In genomic region chr9:110205526-110206404, GRCm38 (mm10) we compare ENCODE assay signal across 9 mouse cellular contexts. TPM values are rescaled to one million over a fixed set of nuclear protein-coding genes. Genes with fewer than 3 reads are reported as not detected.
DNase-seq lines count a peak whose midpoint lies in the region; ATAC-seq and TF ChIP-seq lines count a peak whose summit lies in the region.
"Had no signal": no experiment of that assay in that cellular context is flagged by ENCODE, and none has a peak within 500 bp of the region (broad histone marks: within the 10 kb centered on the region; RNA-seq: fewer than 3 reads in every experiment).

No protein-coding gene starts in this region.

- WGBS in heart, embryonic 14.5 days, result 55% methylated on average over 15 of the region's 15 CpGs
- 26% methylated on average over 15 of the region's 15 CpGs for WGBS in neural tube, embryonic 14.5 days
- WGBS in heart, embryonic 10.5 days, result 59% methylated on average over 15 of the region's 15 CpGs

- H3K9ac ChIP-seq in heart, embryonic 14.5 days (ENCODE audit: low read length), result no peak overlapping the region
- no peak overlapping the region for H3K9ac ChIP-seq in neural tube, embryonic 14.5 days (replicated peaks; ENCODE audit: low read depth, low read length)

- peak overlapping the region; percentile 55 to 57 for H3K27ac ChIP-seq in heart, embryonic 14.5 days (replicated peaks in 1 of 2; ENCODE audit: control insufficient read depth in 1 of 2, insufficient read depth in 1 of 2, low read depth in 2 of 2, low read length in 2 of 2)
- H3K27ac ChIP-seq in left cerebral cortex, adult 2 months, result peak overlapping the region; percentile 89
- peak overlapping the region; percentile 52 for H3K27ac ChIP-seq in neural tube, embryonic 14.5 days (ENCODE audit: low read depth, low read length)
- H3K27ac ChIP-seq in heart, embryonic 10.5 days, result no peak overlapping the region
- H3K27ac ChIP-seq: kidney, postnatal 0 days had no signal

- no peak overlapping the region for H3K4me2 ChIP-seq in heart, embryonic 14.5 days (ENCODE audit: low read length)
- H3K4me2 ChIP-seq in neural tube, embryonic 14.5 days (ENCODE audit: low read depth, low read length), result no peak overlapping the region

- TF ChIP-seq CTCF in left cerebral cortex, adult 2 months (IDR thresholded peaks at IDR 0.05), result no peak

- no peak for ATAC-seq in heart, embryonic 14.5 days (ENCODE audit: insufficient number of reproducible peaks, insufficient read depth, low FRiP score, low read depth)
- peak; percentile 89 for ATAC-seq in neural tube, embryonic 14.5 days (ENCODE audit: low read depth)

- H3K4me3 ChIP-seq in heart, embryonic 14.5 days (ENCODE audit: control insufficient read depth in 1 of 2, insufficient read depth in 1 of 2, low read depth in 1 of 2, low read length in 2 of 2), result no peak overlapping the region
- no peak overlapping the region for H3K4me3 ChIP-seq in left cerebral cortex, adult 2 months
- no peak overlapping the region for H3K4me3 ChIP-seq in neural tube, embryonic 14.5 days (ENCODE audit: low read depth, low read length)
- H3K4me3 ChIP-seq in heart, embryonic 10.5 days, result no peak overlapping the region

- no peaks in the 10 kb centered on the region for H3K27me3 ChIP-seq in heart, embryonic 14.5 days (ENCODE audit: control insufficient read depth, insufficient read depth, low read length)
- H3K27me3 ChIP-seq in neural tube, embryonic 14.5 days (ENCODE audit: control insufficient read depth, insufficient read depth, low read length), result no peaks in the 10 kb centered on the region
- no peaks in the 10 kb centered on the region for H3K27me3 ChIP-seq in heart, embryonic 10.5 days (ENCODE audit: insufficient read depth, poor library complexity, severe bottlenecking)

- peaks cover 0 to 13% of the 10 kb centered on the region in 2 experiments; a peak in 2 of 4 replicates for H3K4me1 ChIP-seq in heart, embryonic 14.5 days (ENCODE audit: control insufficient read depth in 2 of 2, insufficient read depth in 2 of 2, low read length in 2 of 2)
- H3K4me1 ChIP-seq in neural tube, embryonic 14.5 days (ENCODE audit: control insufficient read depth, insufficient read depth, low read length), result no peaks in the 10 kb centered on the region
- H3K4me1 ChIP-seq in heart, embryonic 10.5 days, result peaks cover 13% of the 10 kb centered on the region

- no peak for DNase-seq in heart, adult 9 months (ENCODE audit: low spot score in 2 of 2)
- peak; percentile 81 for DNase-seq in forelimb bud, embryonic 11.5 days (ENCODE audit: low read depth, low spot score)
- peak; percentile 31 to 61 for DNase-seq in left cerebral cortex, adult 2 months (ENCODE audit: extremely low spot score in 1 of 2, low spot score in 2 of 2)
- DNase-seq in adipocyte (ENCODE audit: low spot score), result no peak
- DNase-seq in lung, postnatal 25 days (ENCODE audit: low spot score), result no peak
- DNase-seq in heart, embryonic 10.5 days (ENCODE audit: low spot score), result no peak

- H3K36me3 ChIP-seq in heart, embryonic 14.5 days (ENCODE audit: control insufficient read depth, insufficient read depth, low read length), result peaks cover 88% of the 10 kb centered on the region
- peaks cover 68% of the 10 kb centered on the region for H3K36me3 ChIP-seq in neural tube, embryonic 14.5 days (ENCODE audit: control insufficient read depth, insufficient read depth, low read length)
- H3K36me3 ChIP-seq in heart, embryonic 10.5 days, result peaks cover 91% of the 10 kb centered on the region

- intact Hi-C loops in left cerebral cortex, adult 2 months (cut with DNase I), result loop anchor here (1.0 to 5.0 kb wide), 2 partner anchors 40 to 87 kb away; no protein-coding TSS in a partner anchor

- no peaks in the 10 kb centered on the region for H3K9me3 ChIP-seq in heart, embryonic 14.5 days (ENCODE audit: control insufficient read depth, low read length)
- H3K9me3 ChIP-seq in neural tube, embryonic 14.5 days (ENCODE audit: control insufficient read depth, low read length), result no peaks in the 10 kb centered on the region
- no peaks in the 10 kb centered on the region for H3K9me3 ChIP-seq in heart, embryonic 10.5 days

RNA-seq across cellular contexts. Expression of gene Cspg5, which starts 37.8 kb away (rescaled TPM):
- 1.9 and 2.5 TPM in 2 replicates for polyA plus RNA-seq in heart, embryonic 14.5 days (2014; fragmentation: Nextera tagmentation; extraction: Ambion mirVana)
- total RNA-seq in left cerebral cortex, adult 2 months (2021), result 100 to 1,000 TPM; 352 to 356 TPM
- polyA plus RNA-seq in neural tube, embryonic 14.5 days (2014; fragmentation: Nextera tagmentation; extraction: Ambion mirVana), result 90.1 and 120 TPM in 2 replicates
- polyA plus RNA-seq in heart, embryonic 10.5 days (2016; fragmentation: Nextera tagmentation; extraction: Ambion mirVana), result 0.24 and 0.65 TPM in 2 replicates

Comparison
In these comparisons a context has a peak if more than half of its experiments do, and no peak if none do; other contexts are left out.
1. DNase-seq: peak in forelimb bud, embryonic 11.5 days (single experiment) and left cerebral cortex, adult 2 months (2 of 2); none in heart, adult 9 months (0 of 2), adipocyte (single experiment), lung, postnatal 25 days (single experiment) and heart, embryonic 10.5 days (single experiment).
2. RNA of gene Cspg5, which starts 37.8 kb away (polyA plus RNA-seq): 90.1 to 120 TPM in neural tube, embryonic 14.5 days; 1.9 to 2.5 TPM in heart, embryonic 14.5 days and 0.24 to 0.65 TPM in heart, embryonic 10.5 days; every median in the first group is over 10 times any median in the second.